Mouse (Mus musculus): ENCODE measurements at regions not wholly inside any gene's neighbourhood (a gene's known extent, or its start where the extent isn't known, plus 50 kb on each side); places are given as distances from the start of the nearest gene placed in this dataset.
"Not testable (repeated sequence)": the region's sequence is repeated elsewhere in the genome, so short reads cannot be mapped to it uniquely, and the experiment has no call there.

- ChIA-PET POLR2A (no interaction called here), CTCF (no interaction called here)
These were observed 1144.6 kb upstream of the Tacstd2 start for GRCm38 (mm10) chr6:68680099-68680791.

DNA sequence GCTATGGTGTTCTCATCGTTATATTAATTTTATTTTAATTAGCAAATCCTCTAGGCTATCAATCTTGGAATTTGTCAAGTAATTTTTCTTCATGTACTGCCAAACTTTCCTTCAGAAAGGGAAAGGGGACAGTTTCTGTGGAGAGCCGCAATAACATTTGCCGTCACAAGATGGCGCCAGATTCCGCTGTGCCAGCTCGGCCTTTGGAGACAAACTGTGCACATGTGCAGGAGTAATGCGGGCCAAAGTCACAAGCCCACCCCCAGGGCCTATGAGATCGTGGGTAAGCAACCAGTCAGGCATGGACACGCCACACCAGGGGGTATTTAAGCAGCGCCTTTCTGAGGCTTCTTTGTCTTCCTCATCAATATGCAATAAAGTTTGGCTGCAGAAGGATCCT is 1132.8 kb upstream of the Tacstd2 start:
- CTCF ChIA-PET, result interaction anchor here in 3 of 4 experiments (0.6 to 1.4 kb wide), 3 partner anchors 9 to 734 kb away, joined by 3 to 4 read pairs (median 4); no protein-coding TSS in a partner anchor
- POLR2A ChIA-PET, result not testable (repeated sequence)

- POLR2A ChIA-PET, CTCF ChIA-PET: not testable (repeated sequence)
These were observed 1096.7 kb upstream of the Tacstd2 start for GRCm38 (mm10) chr6:68632309-68632708.

DNA sequence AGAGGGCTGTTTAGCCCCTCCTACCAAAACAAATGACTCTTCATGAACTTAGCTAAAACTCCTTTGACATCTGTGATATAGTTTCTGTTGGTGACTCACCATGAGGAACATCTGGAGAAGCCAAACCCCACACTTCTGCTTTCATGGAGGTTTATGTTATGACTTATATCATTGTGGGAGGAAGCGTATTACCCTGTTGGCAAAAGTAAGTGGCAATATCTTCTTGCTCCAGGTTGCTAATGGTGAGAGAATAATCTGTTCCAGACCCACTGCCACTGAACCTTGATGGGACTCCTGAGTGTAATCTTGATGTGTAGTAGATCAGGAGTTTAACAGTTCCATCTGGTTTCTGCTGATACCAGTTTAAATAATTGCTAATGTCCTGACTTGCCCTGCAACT is 1096.2 kb upstream of the Tacstd2 start:
- CTCF ChIA-PET, result no interaction called here
- POLR2A ChIA-PET, result no interaction called here

GRCm38 (mm10) chr6:68606033-68606432 is 1070.4 kb upstream of the Tacstd2 start:
- POLR2A ChIA-PET, result no interaction called here
- CTCF ChIA-PET, result no interaction called here
